Mouse (Mus musculus) cerebellum, adult 2 months (tissue): Measurements from ENCODE around the gene Crhr2. TPM values are rescaled to one million over a fixed set of nuclear protein-coding genes. Genes with fewer than 3 reads are reported as not detected.
A peak's percentile ranks its signal among the peaks of the same experiment; 100 is the strongest.

Experiments used
- DNase-seq, 2 experiments: peaks; one replicate each; pipeline ENCODE4 v3.0.0; 2021
- H3K27ac ChIP-seq: fragments of 200-500 bp; 2 replicates; pipeline ENCODE4 v1.5.1; 2012; ENCODE audit warnings: low read length, control low read depth, inconsistent platforms; ENCODE audit not compliant: insufficient read depth
- H3K27me3 ChIP-seq: fragments of 200-500 bp; 2 replicates; pipeline ENCODE4 v1.6.1; 2012; ENCODE audit warnings: inconsistent platforms, mild to moderate bottlenecking, low read length, moderate library complexity; ENCODE audit not compliant: control insufficient read depth, insufficient read depth
- H3K4me1 ChIP-seq: fragments of 200-500 bp; 2 replicates; pipeline ENCODE4 v1.6.1; 2011; ENCODE audit warnings: low read length; ENCODE audit not compliant: control insufficient read depth, insufficient read depth
- H3K4me3 ChIP-seq: fragments of 200-500 bp; replicated peaks from 2 replicates; pipeline ENCODE3; 2011; ENCODE audit warnings: mild to moderate bottlenecking, low read depth, low read length, control low read depth; ENCODE audit not compliant: insufficient read depth
- CTCF ChIP-seq: fragments of 200-500 bp; IDR thresholded peaks from 2 replicates; pipeline ENCODE4 v1.5.1; 2011; ENCODE audit warnings: low read depth, mild to moderate bottlenecking, control low read depth, low read length, moderate library complexity, borderline replicate concordance; ENCODE audit not compliant: insufficient read depth
- POLR2A ChIP-seq: fragments of 200-500 bp; IDR thresholded peaks from 2 replicates; pipeline ENCODE4 v1.6.1; 2011; ENCODE audit warnings: low read length, control low read depth, borderline replicate concordance; ENCODE audit not compliant: insufficient read depth
- WGBS: fragments of 180-500 bp; shearing (Covaris S2); methylation state at CpG from one replicate; pipeline ENCODE4 v1.1.7; 2018; 5-methylcytosine and 5-hydroxymethylcytosine counted together
- polyA plus RNA-seq: library from polyadenylated mRNA; depleted of rRNA; stranded (reverse); fragments of >200 nt; gene quantifications from 2 replicates; pipeline ENCODE4 v1.2.3, GENCODE M21; 2012

Crhr2 gene
- polyA plus RNA-seq, 1 experiment, result 1.8 TPM

- DNase-seq, result no peak
- H3K4me1 ChIP-seq, result no peaks in the 10 kb centered on the region
- H3K27me3 ChIP-seq, result no peaks in the 10 kb centered on the region
- 56% methylated on average over 4 of the region's 4 CpGs for WGBS
- no peak overlapping the region for H3K27ac ChIP-seq
- no peak overlapping the region for H3K4me3 ChIP-seq
- TF ChIP-seq CTCF, result no peak
Observed at GRCm38 (mm10) chr6:55171638-55172037, 38.8 kb upstream of the Crhr2 start.

GRCm38 (mm10) chr6:55169818-55170217 is 37.0 kb upstream of the Crhr2 start:
- H3K4me1 ChIP-seq, result no peaks in the 10 kb centered on the region
- no peak for DNase-seq
- no peak overlapping the region for H3K4me3 ChIP-seq
- H3K27ac ChIP-seq, result no peak overlapping the region
- WGBS, result 69% methylated on average over 5 of the region's 5 CpGs
- H3K27me3 ChIP-seq, result no peaks in the 10 kb centered on the region
- TF ChIP-seq CTCF (no peak), POLR2A (no peak)

- 51% methylated on average over 7 of the region's 7 CpGs for WGBS
- Histone ChIP-seq H3K4me3 (no peak overlapping the region), H3K4me1 (no peaks in the 10 kb centered on the region), H3K27me3 (no peaks in the 10 kb centered on the region), H3K27ac (no peak overlapping the region)
- TF ChIP-seq POLR2A, result no peak
- peak; percentile 94 for TF ChIP-seq CTCF
- peak; percentile 55 to 73 for DNase-seq
Observed at GRCm38 (mm10) chr6:55166777-55167463, 34.1 kb upstream of the Crhr2 start.

GRCm38 (mm10) chr6:55163046-55163584 is 30.3 kb upstream of the Crhr2 start:
- no peak for DNase-seq
- no peaks in the 10 kb centered on the region for H3K4me1 ChIP-seq
- H3K27ac ChIP-seq, result no peak overlapping the region
- no peaks in the 10 kb centered on the region for H3K27me3 ChIP-seq
- WGBS, result 37% methylated on average over 8 of the region's 8 CpGs
- no peak overlapping the region for H3K4me3 ChIP-seq
- TF ChIP-seq POLR2A (no peak), CTCF (no peak)

GRCm38 (mm10) chr6:55161311-55161761 is 28.5 kb upstream of the Crhr2 start:
- Histone ChIP-seq H3K27me3 (no peaks in the 10 kb centered on the region), H3K27ac (no peak overlapping the region), H3K4me1 (no peaks in the 10 kb centered on the region), H3K4me3 (no peak overlapping the region)
- TF ChIP-seq POLR2A, result no peak
- no peak for TF ChIP-seq CTCF
- WGBS, result 55% methylated on average over 5 of the region's 5 CpGs
- no peak for DNase-seq

- no peak for DNase-seq
- Histone ChIP-seq H3K4me3 (no peak overlapping the region), H3K27me3 (no peaks in the 10 kb centered on the region), H3K27ac (no peak overlapping the region), H3K4me1 (no peaks in the 10 kb centered on the region)
- 91% methylated on average over 1 of the region's 1 CpGs for WGBS
- TF ChIP-seq CTCF (no peak), POLR2A (no peak)
Observed at GRCm38 (mm10) chr6:55159256-55159655, 26.4 kb upstream of the Crhr2 start.

- H3K27ac ChIP-seq, result no peak overlapping the region
- 98% methylated on average over 3 of the region's 3 CpGs for WGBS
- H3K4me1 ChIP-seq, result no peaks in the 10 kb centered on the region
- no peak for DNase-seq
- H3K4me3 ChIP-seq, result no peak overlapping the region
- no peaks in the 10 kb centered on the region for H3K27me3 ChIP-seq
- TF ChIP-seq POLR2A (no peak), CTCF (no peak)
Observed at GRCm38 (mm10) chr6:55152226-55152625, 19.4 kb upstream of the Crhr2 start.

GRCm38 (mm10) chr6:55146138-55146537 is 13.3 kb upstream of the Crhr2 start:
- 32% methylated on average over 4 of the region's 4 CpGs for WGBS

More at GRCm38 (mm10) chr6:55146138-55146537, 13.3 kb upstream of the Crhr2 start:
- Histone ChIP-seq H3K4me3 (no peak overlapping the region), H3K4me1 (no peaks in the 10 kb centered on the region), H3K27ac (no peak overlapping the region), H3K27me3 (no peaks in the 10 kb centered on the region)
- DNase-seq, result no peak
- TF ChIP-seq CTCF (no peak), POLR2A (no peak)
